Mouse (Mus musculus): Measurements from ENCODE around the gene Arhgap29. TPM values are rescaled to one million over a fixed set of nuclear protein-coding genes. Genes with fewer than 3 reads are reported as not detected.
A peak's percentile ranks its signal among the peaks of the same experiment; 100 is the strongest.

Arhgap29 gene
- polyA plus RNA-seq, 1 experiment from 2014 or later = 46.9 TPM

GRCm38 (mm10) chr3:122026676-122027075, 74.3 kb downstream of the Arhgap29 start:
- peaks cover 3% of the 10 kb centered on the region; the same call in 1 of the 2 replicates for H3K4me1 ChIP-seq
- no peak for DNase-seq (ENCODE audit: low spot score)
- H3K36me3 ChIP-seq (replicated peaks) = no peaks in the 10 kb centered on the region
- WGBS = 75% methylated on average over 5 of the region's 5 CpGs
- no peaks in the 10 kb centered on the region for H3K27me3 ChIP-seq (replicated peaks; ENCODE audit: low read depth, poor library complexity, severe bottlenecking)
- no peak overlapping the region; the same call in 1 of the 2 replicates for H3K27ac ChIP-seq (replicated peaks)
- no peak overlapping the region for H3K4me3 ChIP-seq
- H3K9me3 ChIP-seq = no peaks in the 10 kb centered on the region

GRCm38 (mm10) chr3:122027776-122028175, 75.4 kb downstream of the Arhgap29 start:
- Histone ChIP-seq H3K4me3 (no peak overlapping the region), H3K9me3 (no peaks in the 10 kb centered on the region), H3K27me3 (replicated peaks; ENCODE audit: low read depth, poor library complexity, severe bottlenecking) (no peaks in the 10 kb centered on the region), H3K27ac (replicated peaks) (no peak overlapping the region), H3K4me1 (peaks cover 3% of the 10 kb centered on the region; the same call in 1 of the 2 replicates), H3K36me3 (replicated peaks) (no peaks in the 10 kb centered on the region)
- 92% methylated on average over 8 of the region's 8 CpGs for WGBS
- no peak for DNase-seq (ENCODE audit: low spot score)

GRCm38 (mm10) chr3:122033248-122033837, 81.0 kb downstream of the Arhgap29 start:
- no peak for DNase-seq (ENCODE audit: low spot score)
- H3K36me3 ChIP-seq (replicated peaks) = no peaks in the 10 kb centered on the region
- 62% methylated on average over 9 of the region's 9 CpGs for WGBS
- no peak overlapping the region for H3K4me3 ChIP-seq
- peaks cover 23% of the 10 kb centered on the region for H3K4me1 ChIP-seq
- peak overlapping the region; percentile 51; the same call in 1 of the 2 replicates for H3K27ac ChIP-seq (replicated peaks)
- no peaks in the 10 kb centered on the region for H3K9me3 ChIP-seq
- no peaks in the 10 kb centered on the region for H3K27me3 ChIP-seq (replicated peaks; ENCODE audit: low read depth, poor library complexity, severe bottlenecking)

- Histone ChIP-seq H3K27ac (replicated peaks) (no peak overlapping the region), H3K4me1 (peaks cover 23% of the 10 kb centered on the region), H3K36me3 (replicated peaks) (no peaks in the 10 kb centered on the region), H3K4me3 (no peak overlapping the region), H3K9me3 (no peaks in the 10 kb centered on the region), H3K27me3 (replicated peaks; ENCODE audit: low read depth, poor library complexity, severe bottlenecking) (no peaks in the 10 kb centered on the region)
- no peak for DNase-seq (ENCODE audit: low spot score)
- WGBS = 85% methylated on average over 5 of the region's 5 CpGs
Observed at GRCm38 (mm10) chr3:122034240-122034639, 81.9 kb downstream of the Arhgap29 start.

- WGBS = 37% methylated on average over 3 of the region's 3 CpGs
Observed at GRCm38 (mm10) chr3:122035092-122035491, 82.8 kb downstream of the Arhgap29 start.

GRCm38 (mm10) chr3:122040522-122040921, 88.2 kb downstream of the Arhgap29 start:
- no peak overlapping the region for H3K4me3 ChIP-seq
- no peak overlapping the region for H3K27ac ChIP-seq (replicated peaks)
- peaks cover 47% of the 10 kb centered on the region for H3K27me3 ChIP-seq (replicated peaks; ENCODE audit: low read depth, poor library complexity, severe bottlenecking)
- H3K4me1 ChIP-seq = peaks cover 34% of the 10 kb centered on the region
- no peaks in the 10 kb centered on the region for H3K9me3 ChIP-seq
- DNase-seq (ENCODE audit: low spot score) = no peak
- 75% methylated on average over 6 of the region's 6 CpGs for WGBS
- H3K36me3 ChIP-seq (replicated peaks) = no peaks in the 10 kb centered on the region

More at GRCm38 (mm10) chr3:122035092-122035491, 82.8 kb downstream of the Arhgap29 start:
- Histone ChIP-seq H3K27ac (replicated peaks) (0 out of 2 replicates have a peak overlapping the region, but pooled peaks have one; percentile 19), H3K4me1 (peaks cover 23% of the 10 kb centered on the region), H3K9me3 (no peaks in the 10 kb centered on the region), H3K4me3 (no peak overlapping the region), H3K36me3 (replicated peaks) (no peaks in the 10 kb centered on the region), H3K27me3 (replicated peaks; ENCODE audit: low read depth, poor library complexity, severe bottlenecking) (0 out of 2 replicates have a peak, but pooled peaks cover 3% of the 10 kb centered on the region)
- DNase-seq (ENCODE audit: low spot score) = no peak

- WGBS = 17% methylated on average over 8 of the region's 8 CpGs
- H3K27ac ChIP-seq (replicated peaks) = peak overlapping the region; percentile 70
- peaks cover 73% of the 10 kb centered on the region for H3K27me3 ChIP-seq (replicated peaks; ENCODE audit: low read depth, poor library complexity, severe bottlenecking)
- no peak for DNase-seq (ENCODE audit: low spot score)
- H3K4me1 ChIP-seq = peaks cover 56% of the 10 kb centered on the region
- no peaks in the 10 kb centered on the region for H3K9me3 ChIP-seq
- no peak overlapping the region for H3K4me3 ChIP-seq
- H3K36me3 ChIP-seq (replicated peaks) = no peaks in the 10 kb centered on the region
Observed at GRCm38 (mm10) chr3:122043102-122043501, 90.8 kb downstream of the Arhgap29 start.

GRCm38 (mm10) chr3:122043799-122044547, 91.6 kb downstream of the Arhgap29 start, which contains the start of gene Abca4:
TSS of gene Abca4 (plus strand) at chr3:122044443.
- H3K4me3 ChIP-seq = peak within 1 kb of the TSS; percentile 41
- H3K36me3 ChIP-seq (replicated peaks) = no peaks in the 10 kb centered on the region
- peak; percentile 63 for DNase-seq (ENCODE audit: low spot score)
- peaks cover 65% of the 10 kb centered on the region for H3K4me1 ChIP-seq
- 3% methylated on average over 26 of the region's 26 CpGs for WGBS
- peaks cover 77% of the 10 kb centered on the region for H3K27me3 ChIP-seq (replicated peaks; ENCODE audit: low read depth, poor library complexity, severe bottlenecking)
- H3K27ac ChIP-seq (replicated peaks) = peak within 1 kb of the TSS; percentile 70
- H3K9me3 ChIP-seq = no peaks in the 10 kb centered on the region

- WGBS = 13% methylated on average over 10 of the region's 10 CpGs
- peak overlapping the region; percentile 23; the same call in 1 of the 2 replicates for H3K4me3 ChIP-seq
Observed at GRCm38 (mm10) chr3:122046187-122046620, 93.9 kb downstream of the Arhgap29 start.

GRCm38 (mm10) chr3:122047402-122047801, 95.1 kb downstream of the Arhgap29 start:
- Histone ChIP-seq H3K4me3 (peak overlapping the region; percentile 39; the same call in 1 of the 2 replicates), H3K36me3 (replicated peaks) (no peaks in the 10 kb centered on the region), H3K27me3 (replicated peaks; ENCODE audit: low read depth, poor library complexity, severe bottlenecking) (peaks cover 61% of the 10 kb centered on the region), H3K9me3 (no peaks in the 10 kb centered on the region), H3K27ac (replicated peaks) (peak overlapping the region; percentile 85), H3K4me1 (peaks cover 72% of the 10 kb centered on the region)
- WGBS = 38% methylated on average over 7 of the region's 7 CpGs
- peak; percentile 59 for DNase-seq (ENCODE audit: low spot score)

More at GRCm38 (mm10) chr3:122046187-122046620, 93.9 kb downstream of the Arhgap29 start:
- peaks cover 72% of the 10 kb centered on the region for H3K4me1 ChIP-seq
- H3K9me3 ChIP-seq = no peaks in the 10 kb centered on the region
- no peaks in the 10 kb centered on the region for H3K36me3 ChIP-seq (replicated peaks)
- peak overlapping the region; percentile 65 for H3K27ac ChIP-seq (replicated peaks)
- peak; percentile 32 for DNase-seq (ENCODE audit: low spot score)
- H3K27me3 ChIP-seq (replicated peaks; ENCODE audit: low read depth, poor library complexity, severe bottlenecking) = peaks cover 72% of the 10 kb centered on the region

- Histone ChIP-seq H3K27ac (replicated peaks) (peak overlapping the region; percentile 85), H3K36me3 (replicated peaks) (no peaks in the 10 kb centered on the region), H3K4me3 (peak overlapping the region; percentile 39), H3K4me1 (peaks cover 65% of the 10 kb centered on the region), H3K27me3 (replicated peaks; ENCODE audit: low read depth, poor library complexity, severe bottlenecking) (peaks cover 53% of the 10 kb centered on the region), H3K9me3 (no peaks in the 10 kb centered on the region)
- WGBS = 12% methylated on average over 17 of the region's 17 CpGs
- DNase-seq (ENCODE audit: low spot score) = peak; percentile 84
Observed at GRCm38 (mm10) chr3:122047921-122048861, 95.8 kb downstream of the Arhgap29 start.

- DNase-seq (ENCODE audit: low spot score) = peak; percentile 41
- Histone ChIP-seq H3K27me3 (replicated peaks; ENCODE audit: low read depth, poor library complexity, severe bottlenecking) (peaks cover 43% of the 10 kb centered on the region), H3K27ac (replicated peaks) (peak overlapping the region; percentile 85), H3K9me3 (no peaks in the 10 kb centered on the region), H3K4me1 (peaks cover 65% of the 10 kb centered on the region), H3K36me3 (replicated peaks) (no peaks in the 10 kb centered on the region), H3K4me3 (no peak overlapping the region)
- WGBS = 42% methylated on average over 6 of the region's 6 CpGs
Observed at GRCm38 (mm10) chr3:122049158-122049557, 96.8 kb downstream of the Arhgap29 start.
